Mouse (Mus musculus) olfactory bulb, adult 2 months (tissue): ENCODE results near the gene Mllt3. TPM values are rescaled to one million over a fixed set of nuclear protein-coding genes. Genes with fewer than 3 reads are reported as not detected.

Experiments
- H3K27ac ChIP-seq: fragments of 200-500 bp; 2 replicates; pipeline ENCODE4 v1.5.1; 2012; ENCODE audit warnings: low read depth, low read length; ENCODE audit not compliant: insufficient read depth
- H3K4me1 ChIP-seq: fragments of 200-500 bp; 2 replicates; pipeline ENCODE4 v1.6.1; 2012; ENCODE audit warnings: low read length; ENCODE audit not compliant: control insufficient read depth, insufficient read depth
- H3K4me3 ChIP-seq: fragments of 200-500 bp; 2 replicates; pipeline ENCODE4 v1.5.1; 2012; ENCODE audit warnings: mild to moderate bottlenecking, low read depth, low read length, moderate library complexity; ENCODE audit not compliant: insufficient read depth
- CTCF ChIP-seq: fragments of 200-500 bp; IDR thresholded peaks from 2 replicates; pipeline ENCODE4 v1.5.1; 2012; ENCODE audit warnings: low read depth, mild to moderate bottlenecking, low read length, moderate library complexity; ENCODE audit not compliant: insufficient read depth
- POLR2A ChIP-seq: fragments of 200-500 bp; IDR thresholded peaks from 2 replicates; pipeline ENCODE4 v1.6.1; 2012; ENCODE audit warnings: mild to moderate bottlenecking, low read depth, low read length, moderate library complexity; ENCODE audit not compliant: insufficient read depth
- whole genome bisulfite sequencing: fragments of 180-500 bp; shearing (Covaris S2); methylation state at CpG from one replicate; pipeline ENCODE4 v1.1.7; 2018; 5-methylcytosine and 5-hydroxymethylcytosine counted together
- polyA plus RNA-seq: library from polyadenylated mRNA; stranded (reverse); fragments of >200 nt; gene quantifications from 2 replicates; pipeline ENCODE4 v1.2.4, GENCODE M21; 2012; ENCODE audit warnings: low replicate concordance; ENCODE audit not compliant: missing spikeins, insufficient read depth, insufficient read length

The Mllt3 gene
- polyA plus RNA-seq, 1 experiment: not detected

DNA sequence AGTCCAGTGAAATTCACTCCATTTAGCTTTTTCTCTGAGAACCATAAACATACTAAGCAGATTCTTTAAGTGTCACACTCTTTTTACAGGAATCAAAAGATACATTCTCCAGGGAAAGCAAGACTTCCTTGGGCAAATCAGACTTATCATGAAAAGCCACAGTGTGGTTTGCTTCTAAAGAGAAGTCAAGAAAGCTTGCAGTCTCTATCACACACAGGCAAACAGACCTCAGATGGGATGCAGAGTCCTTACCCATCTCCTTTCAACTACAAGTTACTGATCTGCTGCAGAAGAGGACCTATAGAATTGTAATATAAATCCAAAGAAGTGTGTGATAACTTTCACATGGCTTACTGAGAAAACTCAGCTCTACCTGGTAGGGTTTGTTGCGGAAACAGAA, 175.2 kb downstream of the Mllt3 start:
- no peak for TF ChIP-seq CTCF
- TF ChIP-seq POLR2A: no peak
- H3K27ac ChIP-seq: no peak overlapping the region
- no peaks in the 10 kb centered on the region for H3K4me1 ChIP-seq
- WGBS: 100% methylated on average over 1 of the region's 1 CpGs
- H3K4me3 ChIP-seq: no peak overlapping the region

- TF ChIP-seq CTCF (no peak), POLR2A (no peak)
- Histone ChIP-seq H3K4me1 (no peaks in the 10 kb centered on the region), H3K4me3 (no peak overlapping the region), H3K27ac (no peak overlapping the region)
- WGBS: 79% methylated on average over 2 of the region's 2 CpGs
These were observed 180.7 kb downstream of the Mllt3 start for GRCm38 (mm10) chr4:87852461-87852860.

DNA sequence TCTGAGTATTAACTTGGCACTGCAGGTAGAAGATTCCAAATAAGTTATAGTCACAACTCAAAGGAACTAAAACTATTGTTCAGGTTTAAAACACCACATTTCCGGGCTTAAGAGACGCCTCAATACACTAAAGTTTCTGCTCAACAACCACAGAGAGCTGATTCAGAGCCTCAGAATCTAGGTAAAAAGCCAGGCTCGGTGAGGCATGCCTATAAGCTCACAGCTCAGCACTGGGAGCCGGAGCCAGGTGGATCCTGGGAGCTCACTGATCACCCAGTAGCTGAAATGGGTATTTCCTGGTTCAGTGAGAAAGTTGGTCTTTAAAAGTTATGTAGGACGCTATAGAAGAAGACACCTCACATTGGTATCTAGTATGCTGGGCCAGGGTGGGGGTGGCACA, 183.1 kb downstream of the Mllt3 start:
- H3K27ac ChIP-seq: no peak overlapping the region
- H3K4me3 ChIP-seq: no peak overlapping the region
- TF ChIP-seq CTCF (no peak), POLR2A (no peak)
- no peaks in the 10 kb centered on the region for H3K4me1 ChIP-seq
- 90% methylated on average over 5 of the region's 5 CpGs for WGBS

- Histone ChIP-seq H3K4me1 (no peaks in the 10 kb centered on the region), H3K4me3 (no peak overlapping the region), H3K27ac (no peak overlapping the region)
- WGBS: 69% methylated on average over 6 of the region's 6 CpGs
- no peak for TF ChIP-seq POLR2A
- TF ChIP-seq CTCF: no peak
These were observed 188.4 kb downstream of the Mllt3 start for GRCm38 (mm10) chr4:87844668-87845210.

DNA sequence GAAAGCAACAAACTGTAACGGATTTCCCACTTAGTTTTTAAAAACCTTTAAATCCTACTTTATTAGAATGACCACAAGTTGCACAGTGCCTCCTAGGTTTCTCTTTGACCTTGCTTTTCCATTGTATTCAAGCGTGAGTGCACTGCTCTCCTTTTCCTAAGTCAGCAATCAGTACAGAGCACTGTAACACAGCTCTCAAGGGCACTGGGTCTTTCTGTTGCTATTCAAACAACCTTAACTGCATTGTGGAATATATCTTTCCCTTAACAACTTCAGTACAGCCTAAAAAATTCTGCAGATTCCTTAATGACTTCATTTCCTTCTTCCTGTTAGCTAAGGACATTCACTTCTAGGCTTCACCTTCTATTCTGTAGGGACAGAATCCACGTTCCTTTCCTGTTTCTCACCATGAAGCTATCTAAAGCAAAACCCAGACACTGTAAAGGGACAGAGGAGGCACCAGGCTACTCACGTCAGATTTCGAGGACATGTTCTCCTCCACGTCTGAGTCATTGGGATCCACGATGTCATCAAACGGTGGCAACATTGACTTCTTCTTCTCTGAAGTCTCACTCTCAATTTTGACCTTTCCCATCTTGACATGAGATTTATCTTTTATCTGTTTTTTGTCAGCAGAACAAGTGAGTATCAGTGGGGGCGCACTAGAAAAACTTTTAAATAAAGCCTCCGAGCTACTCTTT, 192.8 kb downstream of the Mllt3 start:
- Histone ChIP-seq H3K27ac (no peak overlapping the region), H3K4me1 (no peaks in the 10 kb centered on the region), H3K4me3 (no peak overlapping the region)
- TF ChIP-seq CTCF (no peak), POLR2A (no peak)
- WGBS: 85% methylated on average over 10 of the region's 10 CpGs

DNA sequence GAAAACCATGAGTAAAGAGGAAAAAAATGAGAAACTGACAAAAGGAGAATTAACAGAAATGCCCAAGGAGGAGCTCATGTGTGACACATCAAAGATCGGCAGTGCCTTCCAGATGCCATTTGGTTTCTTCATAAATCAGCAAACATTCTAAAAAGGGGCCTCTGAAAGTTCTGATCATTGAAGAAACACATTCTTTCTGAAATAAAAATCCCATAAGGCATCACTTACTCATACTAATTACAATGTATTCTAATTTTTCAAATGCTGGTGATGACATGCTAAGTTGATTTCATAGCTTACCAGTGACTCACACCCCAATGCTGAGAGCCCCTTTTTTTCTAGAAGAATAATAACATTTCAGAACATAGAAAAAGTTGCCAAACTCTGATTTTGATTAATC, 194.4 kb downstream of the Mllt3 start:
- 93% methylated on average over 1 of the region's 1 CpGs for WGBS
- H3K4me3 ChIP-seq: no peak overlapping the region
- no peak overlapping the region for H3K27ac ChIP-seq
- H3K4me1 ChIP-seq: peaks cover 7% of the 10 kb centered on the region
- TF ChIP-seq CTCF (no peak), POLR2A (no peak)

DNA sequence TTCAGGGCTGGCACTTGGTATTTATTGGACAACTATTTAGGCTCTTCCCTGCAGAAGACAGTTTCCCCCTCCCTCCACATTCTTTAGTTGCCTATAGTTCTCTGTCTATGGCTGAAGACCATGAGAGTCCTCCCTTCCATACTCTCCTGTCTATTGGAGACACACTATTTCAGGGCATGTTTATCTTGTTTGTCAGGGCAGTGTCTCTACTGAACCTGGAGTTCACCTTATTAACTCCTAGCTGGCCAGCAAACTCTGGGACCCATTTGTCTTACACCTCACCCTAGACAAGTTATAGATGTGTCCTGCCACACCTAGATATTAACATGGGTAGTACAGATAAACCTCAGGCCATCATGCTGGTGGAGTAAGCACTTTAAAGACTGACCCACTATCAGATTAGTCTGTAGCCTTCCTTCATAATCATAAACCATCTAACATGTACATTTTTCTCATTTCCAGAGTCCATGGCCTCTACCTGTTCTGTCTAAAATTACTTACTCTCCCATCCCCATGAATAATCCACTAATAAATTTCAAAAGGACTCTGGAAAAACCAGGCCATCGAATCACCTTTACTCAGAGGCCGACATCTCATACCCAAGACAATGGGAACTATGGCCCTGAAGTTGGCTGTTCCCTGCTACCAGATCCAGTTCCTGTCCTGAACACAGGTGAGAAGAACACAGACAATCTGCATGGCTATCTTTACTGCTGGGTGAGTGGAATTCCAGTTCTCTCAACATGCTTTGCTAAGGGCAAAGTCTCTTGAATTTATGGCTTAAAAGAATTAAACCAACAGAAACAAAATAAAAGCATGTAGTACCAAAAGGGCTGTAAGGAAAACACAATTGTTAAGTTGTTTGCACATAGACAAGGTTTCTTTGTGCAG, 195.4 kb downstream of the Mllt3 start:
- Histone ChIP-seq H3K4me1 (peaks cover 7% of the 10 kb centered on the region), H3K4me3 (no peak overlapping the region), H3K27ac (no peak overlapping the region)
- 96% methylated on average over 2 of the region's 2 CpGs for WGBS
- TF ChIP-seq POLR2A (no peak), CTCF (no peak)

DNA sequence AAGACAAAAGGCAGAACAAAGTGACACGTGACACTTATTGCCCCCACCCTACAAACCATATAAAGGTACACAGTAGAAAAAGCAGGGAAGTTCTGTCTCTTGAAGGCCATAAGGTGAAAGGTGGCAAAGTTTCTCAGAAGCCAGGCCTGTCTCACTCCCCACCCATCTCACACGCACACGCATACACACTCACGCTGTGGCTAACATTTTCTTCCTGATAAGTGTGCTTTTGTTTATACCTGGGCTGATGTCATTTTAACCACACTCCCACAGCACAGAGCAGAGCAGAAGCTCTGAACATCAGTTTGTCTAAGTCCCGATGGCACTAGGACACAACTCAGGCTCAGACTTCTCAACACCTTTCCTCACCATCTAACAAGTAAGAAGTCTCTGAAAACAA, 196.9 kb downstream of the Mllt3 start:
- WGBS: 86% methylated on average over 5 of the region's 5 CpGs
- Histone ChIP-seq H3K4me1 (peaks cover 7% of the 10 kb centered on the region), H3K4me3 (no peak overlapping the region), H3K27ac (no peak overlapping the region)
- TF ChIP-seq POLR2A: no peak
- TF ChIP-seq CTCF: no peak

GRCm38 (mm10) chr4:87835191-87835590, 198.0 kb downstream of the Mllt3 start:
- 85% methylated on average over 6 of the region's 6 CpGs for WGBS
- H3K27ac ChIP-seq: no peak overlapping the region
- no peak overlapping the region for H3K4me3 ChIP-seq
- TF ChIP-seq CTCF (no peak), POLR2A (no peak)
- H3K4me1 ChIP-seq: peaks cover 7% of the 10 kb centered on the region
